Mouse (Mus musculus) hindbrain, embryonic 15.5 days (tissue): ENCODE measurements around the gene Ctdspl. TPM values are rescaled to one million over a fixed set of nuclear protein-coding genes. Genes with fewer than 3 reads are reported as not detected.
A peak's percentile ranks its signal among the peaks of the same experiment; 100 is the strongest.

ENCODE experiments used
- ATAC-seq: fragments of 200-750 bp; cut with Nextera tagmentation; 2 replicates; pipeline ENCODE4 v1.8.0; 2017; ENCODE audit warnings: low read depth, moderate number of reproducible peaks, moderate TSS enrichment; ENCODE audit not compliant: low FRiP score
- H3K27ac ChIP-seq: fragments of 300-500 bp; sonication (generic); replicated peaks from 2 replicates; pipeline ENCODE4 v1.5.1; 2015; ENCODE audit warnings: mild to moderate bottlenecking, inconsistent platforms
- H3K27me3 ChIP-seq: fragments of 300-500 bp; sonication (generic); 2 replicates; pipeline ENCODE4 v1.6.1; 2015; ENCODE audit warnings: control low read depth, inconsistent platforms
- H3K36me3 ChIP-seq: fragments of 300-500 bp; sonication (generic); 2 replicates; pipeline ENCODE4 v1.6.1; 2015; ENCODE audit warnings: control low read depth, inconsistent platforms
- H3K4me1 ChIP-seq: fragments of 300-500 bp; sonication (generic); replicated peaks from 2 replicates; pipeline ENCODE4 v1.6.1; 2015; ENCODE audit warnings: control low read depth, inconsistent platforms
- H3K4me2 ChIP-seq: fragments of 300-500 bp; sonication (generic); 2 replicates; pipeline ENCODE4 v1.6.1; 2015; ENCODE audit warnings: moderate library complexity, mild to moderate bottlenecking, inconsistent platforms
- H3K4me3 ChIP-seq: fragments of 300-500 bp; sonication (generic); 2 replicates; pipeline ENCODE4 v1.5.1; 2015; ENCODE audit warnings: mild to moderate bottlenecking, inconsistent platforms
- H3K9ac ChIP-seq: fragments of 300-500 bp; sonication (generic); 2 replicates; pipeline ENCODE4 v1.6.1; 2015; ENCODE audit warnings: inconsistent platforms
- H3K9me3 ChIP-seq: fragments of 300-500 bp; sonication (generic); 2 replicates; pipeline ENCODE4 v1.6.1; 2016; ENCODE audit warnings: control low read depth, inconsistent platforms
- WGBS: fragments of 180-500 bp; shearing (Covaris S2); methylation state at CpG from one replicate; pipeline ENCODE4 v1.1.7; 2015; 5-methylcytosine and 5-hydroxymethylcytosine counted together
- polyA plus RNA-seq: library from polyadenylated mRNA; unstranded; fragments of >200 nt; fragmentation: Nextera tagmentation; extraction: Ambion mirVana; gene quantifications from 2 replicates; pipeline ENCODE4 v1.2.1, GENCODE M21; 2015

Ctdspl gene
- polyA plus RNA-seq, 1 experiment from 2014 or later, result 8.9 TPM

GRCm38 (mm10) chr9:119025832-119026331 lies 99.6 kb downstream of the Ctdspl start:
- peaks cover 3% of the 10 kb centered on the region; the same call in 1 of the 2 replicates for H3K36me3 ChIP-seq
- H3K27me3 ChIP-seq, result no peaks in the 10 kb centered on the region
- H3K4me2 ChIP-seq, result no peak overlapping the region
- no peak overlapping the region for H3K9ac ChIP-seq
- H3K4me1 ChIP-seq, result no peaks in the 10 kb centered on the region; the same call in 1 of the 2 replicates
- no peak overlapping the region for H3K27ac ChIP-seq
- no peaks in the 10 kb centered on the region for H3K9me3 ChIP-seq
- WGBS, result 86% methylated on average over 7 of the region's 7 CpGs
- no peak overlapping the region for H3K4me3 ChIP-seq
- ATAC-seq, result no peak

GRCm38 (mm10) chr9:119027337-119027736 lies 101.1 kb downstream of the Ctdspl start:
- no peak overlapping the region for H3K9ac ChIP-seq
- no peak overlapping the region for H3K27ac ChIP-seq
- 80% methylated on average over 7 of the region's 7 CpGs for WGBS
- H3K9me3 ChIP-seq, result no peaks in the 10 kb centered on the region
- ATAC-seq, result no peak
- H3K4me3 ChIP-seq, result no peak overlapping the region
- peaks cover 3% of the 10 kb centered on the region; the same call in 1 of the 2 replicates for H3K36me3 ChIP-seq
- H3K27me3 ChIP-seq, result no peaks in the 10 kb centered on the region
- H3K4me1 ChIP-seq, result peaks cover 6% of the 10 kb centered on the region
- no peak overlapping the region for H3K4me2 ChIP-seq

DNA sequence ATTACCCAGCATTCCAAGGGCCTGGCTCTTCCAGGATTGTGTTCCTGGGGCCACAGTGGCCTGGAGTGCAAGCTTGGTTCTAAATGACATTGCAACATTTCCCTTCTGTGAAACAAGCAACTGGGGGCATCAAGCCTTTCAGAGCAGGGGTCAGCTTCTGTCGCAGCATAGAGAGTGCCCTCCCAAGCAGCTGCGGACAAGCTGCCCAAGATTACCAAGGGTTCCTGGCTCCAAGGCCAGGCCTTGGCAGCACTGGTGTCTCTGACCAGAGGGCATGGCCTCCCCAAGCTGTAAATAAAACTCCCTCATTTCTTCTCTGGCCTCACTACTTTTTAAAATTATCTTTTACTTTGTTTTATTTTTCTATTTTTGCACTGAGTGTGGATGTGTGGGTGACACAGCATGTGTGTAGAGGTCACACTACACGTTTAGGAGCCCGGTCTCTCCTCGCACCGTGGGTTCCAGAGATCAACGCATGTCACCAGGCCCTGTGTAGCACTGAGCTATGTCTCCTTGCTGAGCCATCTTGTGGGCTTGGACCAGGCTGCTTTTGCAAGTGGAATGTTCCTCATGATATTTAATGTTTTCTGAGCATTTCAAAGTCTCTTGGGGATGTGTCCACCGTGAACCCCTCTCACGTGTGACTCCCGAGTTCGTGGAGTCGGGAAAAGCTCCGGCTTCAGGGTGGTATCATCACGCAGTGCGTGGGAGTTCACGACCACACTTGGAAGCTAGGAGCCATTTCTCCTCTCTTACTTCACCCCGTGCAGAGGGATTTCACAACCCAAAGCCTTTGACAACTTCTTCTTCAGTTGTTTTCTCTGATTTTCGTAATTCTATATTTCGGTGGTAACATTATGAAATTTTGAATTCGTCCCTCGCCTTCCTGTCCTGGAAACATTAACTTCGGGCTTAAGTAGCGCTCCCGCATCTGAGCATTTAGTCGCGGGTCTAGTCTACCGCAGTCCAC lies 102.3 kb downstream of the Ctdspl start:
- Histone ChIP-seq H3K4me1 (peaks cover 18% of the 10 kb centered on the region), H3K4me2 (no peak overlapping the region), H3K27ac (no peak overlapping the region), H3K4me3 (no peak overlapping the region), H3K27me3 (no peaks in the 10 kb centered on the region), H3K9me3 (no peaks in the 10 kb centered on the region), H3K36me3 (peaks cover 3% of the 10 kb centered on the region; the same call in 1 of the 2 replicates), H3K9ac (no peak overlapping the region)
- 96% methylated on average over 27 of the region's 27 CpGs for WGBS
- no peak for ATAC-seq

GRCm38 (mm10) chr9:119029568-119029967 lies 103.3 kb downstream of the Ctdspl start:
- no peak overlapping the region for H3K4me2 ChIP-seq
- H3K4me1 ChIP-seq, result peaks cover 28% of the 10 kb centered on the region
- H3K9me3 ChIP-seq, result no peaks in the 10 kb centered on the region
- H3K9ac ChIP-seq, result no peak overlapping the region
- peaks cover 3% of the 10 kb centered on the region; the same call in 1 of the 2 replicates for H3K36me3 ChIP-seq
- no peak for ATAC-seq
- WGBS, result 56% methylated on average over 7 of the region's 7 CpGs
- H3K4me3 ChIP-seq, result no peak overlapping the region
- no peak overlapping the region for H3K27ac ChIP-seq
- no peaks in the 10 kb centered on the region for H3K27me3 ChIP-seq

- no peak overlapping the region for H3K4me3 ChIP-seq
- peaks cover 3% of the 10 kb centered on the region; the same call in 1 of the 2 replicates for H3K36me3 ChIP-seq
- no peak for ATAC-seq
- no peak overlapping the region for H3K27ac ChIP-seq
- H3K27me3 ChIP-seq, result no peaks in the 10 kb centered on the region
- 88% methylated on average over 4 of the region's 4 CpGs for WGBS
- peaks cover 36% of the 10 kb centered on the region for H3K4me1 ChIP-seq
- H3K9me3 ChIP-seq, result no peaks in the 10 kb centered on the region
- H3K4me2 ChIP-seq, result no peak overlapping the region
- H3K9ac ChIP-seq, result no peak overlapping the region
These were observed 104.8 kb downstream of the Ctdspl start for GRCm38 (mm10) chr9:119031038-119031437.

DNA sequence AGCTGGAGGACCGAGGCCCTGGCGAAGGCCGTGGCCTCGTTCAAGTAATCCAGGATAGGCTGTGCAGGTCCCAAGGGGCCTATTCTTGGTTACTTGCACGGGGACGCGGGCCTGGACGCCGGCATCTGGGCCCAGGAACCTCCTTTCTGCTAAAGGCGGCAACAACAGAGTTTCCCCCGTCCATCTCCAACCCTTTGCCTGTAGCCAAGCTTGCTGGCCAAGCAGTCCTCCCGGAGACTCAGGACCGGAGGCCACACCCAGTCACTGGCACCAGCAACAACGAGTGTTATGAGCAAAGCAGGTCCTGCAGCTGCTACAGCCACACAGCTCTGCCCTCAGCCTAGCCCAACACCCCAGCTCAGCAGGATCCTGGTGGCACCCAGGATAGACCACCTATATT lies 105.5 kb downstream of the Ctdspl start:
- H3K4me2 ChIP-seq, result no peak overlapping the region
- no peak overlapping the region for H3K9ac ChIP-seq
- peaks cover 3% of the 10 kb centered on the region; the same call in 1 of the 2 replicates for H3K36me3 ChIP-seq
- peaks cover 41% of the 10 kb centered on the region for H3K4me1 ChIP-seq
- H3K27me3 ChIP-seq, result no peaks in the 10 kb centered on the region
- H3K27ac ChIP-seq, result peak overlapping the region; percentile 3
- H3K4me3 ChIP-seq, result no peak overlapping the region
- WGBS, result 80% methylated on average over 14 of the region's 14 CpGs
- no peaks in the 10 kb centered on the region for H3K9me3 ChIP-seq
- no peak for ATAC-seq

DNA sequence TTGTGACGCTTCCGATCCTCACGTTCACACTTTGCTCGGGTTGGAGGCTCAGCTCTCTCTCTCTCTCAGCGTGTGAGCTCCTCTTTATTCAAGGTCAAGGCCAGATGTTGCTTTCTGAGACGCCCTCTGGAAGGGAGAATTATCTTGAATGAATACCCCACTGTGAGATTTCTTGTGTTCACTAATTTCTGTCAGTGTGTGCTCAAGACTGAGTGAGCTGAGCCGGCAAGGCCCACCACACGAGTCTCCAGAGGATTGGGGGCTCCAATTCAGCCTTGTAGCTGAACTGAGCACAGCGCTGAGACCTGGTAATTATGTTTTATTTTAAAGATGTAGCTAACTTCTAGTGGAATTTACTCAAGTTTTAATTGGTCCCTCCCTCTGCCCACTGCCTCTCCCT lies 106.3 kb downstream of the Ctdspl start:
- peak overlapping the region; percentile 3; the same call in 1 of the 2 replicates for H3K27ac ChIP-seq
- peaks cover 41% of the 10 kb centered on the region for H3K4me1 ChIP-seq
- no peaks in the 10 kb centered on the region for H3K9me3 ChIP-seq
- no peak for ATAC-seq
- H3K36me3 ChIP-seq, result peaks cover 3% of the 10 kb centered on the region; the same call in 1 of the 2 replicates
- no peak overlapping the region for H3K9ac ChIP-seq
- H3K4me2 ChIP-seq, result no peak overlapping the region
- 36% methylated on average over 9 of the region's 9 CpGs for WGBS
- no peak overlapping the region for H3K4me3 ChIP-seq
- no peaks in the 10 kb centered on the region for H3K27me3 ChIP-seq

- Histone ChIP-seq H3K27me3 (no peaks in the 10 kb centered on the region), H3K36me3 (peaks cover 1% of the 10 kb centered on the region; the same call in 1 of the 2 replicates), H3K4me1 (peaks cover 41% of the 10 kb centered on the region), H3K9ac (no peak overlapping the region), H3K4me3 (no peak overlapping the region), H3K9me3 (no peaks in the 10 kb centered on the region), H3K4me2 (no peak overlapping the region), H3K27ac (peak overlapping the region; percentile 73)
- ATAC-seq, result peak; percentile 65
- WGBS, result 58% methylated on average over 19 of the region's 19 CpGs
These were observed 107.1 kb downstream of the Ctdspl start for GRCm38 (mm10) chr9:119033111-119033921.

GRCm38 (mm10) chr9:119034069-119034468 lies 107.8 kb downstream of the Ctdspl start:
- Histone ChIP-seq H3K27ac (peak overlapping the region; percentile 73), H3K4me3 (no peak overlapping the region), H3K27me3 (no peaks in the 10 kb centered on the region), H3K9me3 (no peaks in the 10 kb centered on the region), H3K4me2 (no peak overlapping the region), H3K9ac (no peak overlapping the region), H3K4me1 (peaks cover 41% of the 10 kb centered on the region), H3K36me3 (0 out of 2 replicates have a peak, but pooled peaks cover 3% of the 10 kb centered on the region)
- ATAC-seq, result no peak; the same call in 1 of the 2 replicates
- WGBS, result 72% methylated on average over 8 of the region's 8 CpGs

GRCm38 (mm10) chr9:119034676-119035665 lies 108.7 kb downstream of the Ctdspl start:
- no peak overlapping the region for H3K4me3 ChIP-seq
- no peaks in the 10 kb centered on the region for H3K9me3 ChIP-seq
- no peak for ATAC-seq
- WGBS, result 49% methylated on average over 29 of the region's 29 CpGs
- 0 out of 2 replicates have a peak, but pooled peaks cover 3% of the 10 kb centered on the region for H3K36me3 ChIP-seq
- peaks cover 43% of the 10 kb centered on the region for H3K4me1 ChIP-seq
- H3K9ac ChIP-seq, result no peak overlapping the region
- no peaks in the 10 kb centered on the region for H3K27me3 ChIP-seq
- H3K4me2 ChIP-seq, result no peak overlapping the region
- peak overlapping the region; percentile 73 for H3K27ac ChIP-seq

GRCm38 (mm10) chr9:119035836-119036235 lies 109.6 kb downstream of the Ctdspl start:
- Histone ChIP-seq H3K4me2 (no peak overlapping the region), H3K27ac (peak overlapping the region; percentile 73; the same call in 1 of the 2 replicates), H3K4me3 (no peak overlapping the region), H3K9me3 (no peaks in the 10 kb centered on the region), H3K9ac (no peak overlapping the region), H3K27me3 (no peaks in the 10 kb centered on the region), H3K36me3 (0 out of 2 replicates have a peak, but pooled peaks cover 3% of the 10 kb centered on the region), H3K4me1 (peaks cover 46% of the 10 kb centered on the region)
- no peak for ATAC-seq
- 61% methylated on average over 7 of the region's 7 CpGs for WGBS
